Mouse (Mus musculus) left cerebral cortex, postnatal 25 days (tissue): ENCODE data around the gene Map9. TPM values are rescaled to one million over a fixed set of nuclear protein-coding genes. Genes with fewer than 3 reads are reported as not detected.
A peak's percentile ranks its signal among the peaks of the same experiment; 100 is the strongest.
"Not testable (repeated sequence)": the region's sequence is repeated elsewhere in the genome, so short reads cannot be mapped to it uniquely, and the experiment has no call there.

Source experiments
- DNase-seq, 2 experiments: peaks; one replicate each; pipeline ENCODE4 v3.0.0; 2022; ENCODE audit warnings: low spot score in 2 of 2, mixed read lengths in 1 of 2
- intact Hi-C: fragments of 180-260 bp; cut with DNase I; formaldehyde crosslinking; loops from one replicate; pipeline ENCODE4 v1.15.1; 2025
- total RNA-seq, 2 experiments: library from RNA; stranded (reverse); gene quantifications; 2 replicates each; pipeline ENCODE4 v1.2.3; 2021

The Map9 gene
- total RNA-seq, 2 experiments from 2014 or later = 95.6 to 98.1 TPM

DNA sequence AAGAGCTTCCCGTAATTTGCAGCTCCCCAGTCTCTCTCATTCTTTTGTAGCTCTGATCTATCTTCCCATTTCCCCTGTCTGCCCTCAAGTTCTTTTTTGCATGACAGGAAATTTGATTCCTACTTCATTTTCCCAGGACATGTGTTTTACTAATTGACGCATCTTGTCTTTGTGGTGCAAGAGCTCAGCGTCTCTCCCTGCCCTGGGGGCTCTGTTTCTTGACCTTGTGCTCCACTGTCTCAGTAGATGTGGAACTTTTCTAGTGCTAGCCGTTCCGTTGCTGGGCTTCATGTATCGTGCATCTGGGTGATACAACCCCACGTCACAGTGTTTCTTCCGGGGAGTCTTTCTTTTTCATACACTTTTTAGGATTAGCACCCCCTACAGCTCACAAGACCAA, 27.2 kb downstream of the Map9 start:
- intact Hi-C loops = no loop called here
- no peak for DNase-seq

GRCm38 (mm10) chr3:82405830-82406229, 48.0 kb downstream of the Map9 start:
- no peak for DNase-seq
- intact Hi-C loops = loop anchor here (2.0 to 10.0 kb wide), 3 partner anchors 249 to 451 kb away; no protein-coding TSS in a partner anchor

DNA sequence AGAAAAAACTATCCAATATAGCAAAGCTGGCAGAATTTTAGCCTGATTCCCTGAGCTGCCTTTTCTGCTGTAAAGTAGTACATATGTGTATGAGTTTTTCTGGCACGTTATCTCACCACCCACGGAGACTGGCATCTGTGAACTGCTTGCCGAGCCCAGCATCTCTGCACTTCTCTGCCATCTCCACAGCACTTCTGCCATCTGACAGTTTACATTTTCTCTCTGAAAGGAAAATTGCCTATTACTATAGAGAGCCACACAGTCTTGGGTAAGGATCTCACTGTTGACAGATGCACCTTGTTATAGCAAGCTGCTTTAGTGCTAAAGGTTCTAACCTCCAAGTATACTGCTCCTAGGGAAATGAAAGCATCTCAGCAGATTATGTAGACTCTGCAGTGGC, 48.5 kb downstream of the Map9 start:
- peak; percentile 65 to 93 for DNase-seq
- intact Hi-C loops = loop anchor here (2.0 to 10.0 kb wide), 3 partner anchors 248 to 450 kb away; no protein-coding TSS in a partner anchor

- intact Hi-C loops = loop anchor here (2.0 to 10.0 kb wide), 3 partner anchors 247 to 449 kb away; no protein-coding TSS in a partner anchor
- no peak for DNase-seq
Measured at GRCm38 (mm10) chr3:82407432-82407831, 49.6 kb downstream of the Map9 start.

DNA sequence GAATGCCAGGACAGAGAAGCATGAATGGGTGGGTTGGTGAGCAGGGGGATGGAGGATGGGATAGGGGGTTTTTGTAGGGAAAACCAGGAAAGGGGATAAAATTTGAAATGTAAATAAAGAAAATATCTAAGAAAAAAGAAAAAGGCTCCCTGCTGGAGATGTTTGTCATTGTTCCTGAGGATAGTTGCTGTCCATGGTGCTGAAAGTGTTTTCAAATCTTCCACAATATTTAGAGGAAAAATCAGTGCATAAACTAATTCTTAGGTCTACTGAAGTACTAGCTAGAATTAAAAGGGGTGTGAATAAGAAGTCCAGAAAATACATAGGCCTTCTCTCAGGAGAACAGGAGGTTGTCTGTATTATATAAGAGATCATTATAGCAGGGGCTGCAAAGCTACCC, 54.6 kb downstream of the Map9 start:
- intact Hi-C loops = no loop called here
- DNase-seq = no peak

GRCm38 (mm10) chr3:82417958-82418357, 60.1 kb downstream of the Map9 start:
- intact Hi-C loops = no loop called here
- no peak for DNase-seq

DNA sequence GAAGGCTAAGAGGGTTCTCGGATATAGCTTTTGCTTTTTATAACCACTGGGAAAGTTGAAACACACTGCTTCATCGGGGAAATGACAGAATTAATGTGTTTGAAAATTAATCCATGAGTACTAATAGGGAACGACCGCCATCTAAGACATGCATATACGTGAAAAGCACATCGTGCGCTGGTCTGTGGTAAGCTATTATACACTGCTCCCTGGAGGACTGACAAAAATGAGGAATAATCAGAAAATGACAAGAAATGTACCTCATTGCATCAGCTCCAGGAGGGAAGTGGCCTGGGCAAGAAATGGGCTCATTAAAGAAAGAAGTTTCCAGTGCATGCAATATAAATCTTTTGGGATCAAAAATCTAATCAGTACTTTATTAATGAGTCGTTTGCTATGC, 77.5 kb downstream of the Map9 start:
- no peak for DNase-seq
- intact Hi-C loops = no loop called here

- no peak for DNase-seq
- intact Hi-C loops = no loop called here
Measured at GRCm38 (mm10) chr3:82440976-82441375, 83.1 kb downstream of the Map9 start.

GRCm38 (mm10) chr3:82441601-82442000, 83.8 kb downstream of the Map9 start:
- intact Hi-C loops = not testable (repeated sequence)

More at GRCm38 (mm10) chr3:82441601-82442000, 83.8 kb downstream of the Map9 start:
- DNase-seq = not testable (repeated sequence)

Other genes starting within 250 kb of the Map9 start
- gene Gucy1a1, start 212.3 kb upstream of the Map9 start, total RNA-seq = 10 to 100 TPM; 69.2 to 89.4 TPM
- gene Npy2r, start 190.0 kb downstream of the Map9 start, total RNA-seq = 1 to 10 TPM; 6.2 to 6.8 TPM